Mouse (Mus musculus): Measurements from ENCODE around the gene Gm28230. TPM values are rescaled to one million over a fixed set of nuclear protein-coding genes. Genes with fewer than 3 reads are reported as not detected.

Gm28230 gene
- polyA plus RNA-seq, 1 experiment from 2014 or later, result not detected

- Histone ChIP-seq H3K4me3 (ENCODE audit: low read length) (no peak overlapping the region), H3K4me1 (ENCODE audit: control insufficient read depth, insufficient read depth, low read length) (peaks cover 18% of the 10 kb centered on the region), H3K27ac (ENCODE audit: low read length) (no peak overlapping the region), H3K4me2 (ENCODE audit: low read depth, low read length) (no peak overlapping the region), H3K9me3 (ENCODE audit: control insufficient read depth, low read length) (no peaks in the 10 kb centered on the region), H3K36me3 (ENCODE audit: control insufficient read depth, insufficient read depth, low read length) (no peaks in the 10 kb centered on the region), H3K9ac (ENCODE audit: low read depth, low read length) (no peak overlapping the region), H3K27me3 (replicated peaks; ENCODE audit: control insufficient read depth, insufficient read depth, low read length) (peaks cover 75% of the 10 kb centered on the region)
- ATAC-seq, result no peak
- whole genome bisulfite sequencing, result 50% methylated on average over 5 of the region's 5 CpGs
These were observed 24.3 kb downstream of the Gm28230 start for GRCm38 (mm10) chr2:74750731-74751250.

DNA sequence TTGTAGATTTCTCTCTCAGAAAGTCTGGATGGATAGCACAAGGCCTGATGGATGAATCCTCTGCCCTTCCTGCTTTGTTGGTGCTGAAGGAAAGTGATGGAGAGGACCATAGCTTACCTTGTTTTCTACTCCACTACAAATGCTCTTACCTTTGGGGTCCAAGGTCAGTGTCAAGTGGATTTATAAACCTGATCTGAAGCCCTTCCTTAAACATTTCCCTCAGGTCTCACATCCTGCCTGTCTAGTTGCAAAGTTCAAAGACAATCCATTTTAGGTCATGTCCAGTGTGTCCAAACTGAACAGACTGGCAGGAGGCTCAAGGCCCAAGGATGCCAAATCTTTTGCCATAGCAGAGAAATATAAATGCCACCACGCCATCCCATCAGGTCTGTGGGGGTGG is 25.3 kb downstream of the Gm28230 start:
- no peak for ATAC-seq
- 82% methylated on average over 1 of the region's 1 CpGs for WGBS
- H3K9ac ChIP-seq (ENCODE audit: low read depth, low read length), result no peak overlapping the region
- no peak overlapping the region for H3K27ac ChIP-seq (ENCODE audit: low read length)
- peaks cover 14% of the 10 kb centered on the region for H3K4me1 ChIP-seq (ENCODE audit: control insufficient read depth, insufficient read depth, low read length)
- H3K27me3 ChIP-seq (replicated peaks; ENCODE audit: control insufficient read depth, insufficient read depth, low read length), result peaks cover 65% of the 10 kb centered on the region
- no peaks in the 10 kb centered on the region for H3K36me3 ChIP-seq (ENCODE audit: control insufficient read depth, insufficient read depth, low read length)
- H3K9me3 ChIP-seq (ENCODE audit: control insufficient read depth, low read length), result no peaks in the 10 kb centered on the region
- H3K4me2 ChIP-seq (ENCODE audit: low read depth, low read length), result no peak overlapping the region
- no peak overlapping the region for H3K4me3 ChIP-seq (ENCODE audit: low read length)

DNA sequence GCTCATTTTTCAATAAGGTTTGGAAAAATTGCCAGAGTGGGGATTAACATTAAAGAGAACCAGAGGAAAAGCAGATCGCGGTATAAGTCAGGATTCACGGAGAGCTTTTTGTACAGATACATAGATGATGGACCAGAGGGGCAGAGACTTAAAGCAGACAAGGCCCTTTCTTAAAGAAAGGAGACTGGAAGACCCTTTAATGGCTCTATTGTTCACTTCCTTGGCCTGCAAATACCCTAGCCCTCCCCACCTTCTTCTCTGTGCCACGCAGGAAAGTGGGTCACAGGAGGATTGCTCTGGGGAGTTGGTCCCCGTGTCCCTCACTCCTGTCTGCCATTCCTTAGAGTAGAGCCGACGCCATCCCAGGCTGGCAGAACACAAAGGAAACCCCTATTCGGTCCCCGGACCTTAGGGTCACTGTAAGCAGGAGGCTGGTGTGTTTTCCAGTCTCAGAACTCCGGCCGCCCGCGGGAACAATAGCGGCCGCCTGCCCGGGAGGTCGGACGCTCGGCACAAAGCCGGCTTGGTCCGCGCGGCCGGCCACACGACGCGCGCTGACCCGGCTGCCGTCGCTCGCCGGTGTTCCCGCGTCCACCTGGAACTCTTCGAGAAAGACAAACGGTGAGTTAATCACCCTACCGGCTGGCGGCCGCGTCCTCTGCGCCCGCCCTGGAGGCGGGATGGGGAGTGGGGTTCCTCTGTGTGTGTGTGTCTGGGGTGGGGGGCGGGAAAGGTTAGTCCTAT is 26.1 kb downstream of the Gm28230 start:
- Histone ChIP-seq H3K27ac (ENCODE audit: low read length) (no peak overlapping the region), H3K4me1 (ENCODE audit: control insufficient read depth, insufficient read depth, low read length) (peaks cover 12% of the 10 kb centered on the region; the same call in 1 of the 2 replicates), H3K9me3 (ENCODE audit: control insufficient read depth, low read length) (no peaks in the 10 kb centered on the region), H3K27me3 (replicated peaks; ENCODE audit: control insufficient read depth, insufficient read depth, low read length) (peaks cover 59% of the 10 kb centered on the region), H3K4me3 (ENCODE audit: low read length) (peak overlapping the region; percentile 37), H3K9ac (ENCODE audit: low read depth, low read length) (peak overlapping the region; percentile 50), H3K36me3 (ENCODE audit: control insufficient read depth, insufficient read depth, low read length) (no peaks in the 10 kb centered on the region), H3K4me2 (ENCODE audit: low read depth, low read length) (peak overlapping the region; percentile 59)
- ATAC-seq, result 0 out of 2 replicates have a peak, but pooled peaks have one; percentile 21
- 4% methylated on average over 45 of the region's 45 CpGs for WGBS

- Histone ChIP-seq H3K4me1 (ENCODE audit: control insufficient read depth, insufficient read depth, low read length) (peaks cover 12% of the 10 kb centered on the region; the same call in 1 of the 2 replicates), H3K4me2 (ENCODE audit: low read depth, low read length) (peak overlapping the region; percentile 59), H3K36me3 (ENCODE audit: control insufficient read depth, insufficient read depth, low read length) (no peaks in the 10 kb centered on the region), H3K9ac (ENCODE audit: low read depth, low read length) (peak overlapping the region; percentile 50), H3K27ac (ENCODE audit: low read length) (no peak overlapping the region), H3K27me3 (replicated peaks; ENCODE audit: control insufficient read depth, insufficient read depth, low read length) (peaks cover 59% of the 10 kb centered on the region), H3K9me3 (ENCODE audit: control insufficient read depth, low read length) (no peaks in the 10 kb centered on the region), H3K4me3 (ENCODE audit: low read length) (peak overlapping the region; percentile 37)
- ATAC-seq, result 0 out of 2 replicates have a peak, but pooled peaks have one; percentile 31
- WGBS, result 6% methylated on average over 25 of the region's 25 CpGs
These were observed 26.6 kb downstream of the Gm28230 start for GRCm38 (mm10) chr2:74753175-74753523.

- Histone ChIP-seq H3K9me3 (ENCODE audit: control insufficient read depth, low read length) (no peaks in the 10 kb centered on the region), H3K4me2 (ENCODE audit: low read depth, low read length) (no peak overlapping the region), H3K36me3 (ENCODE audit: control insufficient read depth, insufficient read depth, low read length) (no peaks in the 10 kb centered on the region), H3K27ac (ENCODE audit: low read length) (no peak overlapping the region), H3K27me3 (replicated peaks; ENCODE audit: control insufficient read depth, insufficient read depth, low read length) (peaks cover 60% of the 10 kb centered on the region), H3K4me1 (ENCODE audit: control insufficient read depth, insufficient read depth, low read length) (peaks cover 12% of the 10 kb centered on the region; the same call in 1 of the 2 replicates), H3K4me3 (ENCODE audit: low read length) (no peak overlapping the region), H3K9ac (ENCODE audit: low read depth, low read length) (no peak overlapping the region)
- 44% methylated on average over 5 of the region's 5 CpGs for WGBS
- ATAC-seq, result no peak
These were observed 27.2 kb downstream of the Gm28230 start for GRCm38 (mm10) chr2:74753711-74754110.

GRCm38 (mm10) chr2:74760146-74760545 is 33.6 kb downstream of the Gm28230 start:
- Histone ChIP-seq H3K4me1 (ENCODE audit: control insufficient read depth, insufficient read depth, low read length) (peaks cover 7% of the 10 kb centered on the region), H3K4me3 (ENCODE audit: low read length) (no peak overlapping the region), H3K36me3 (ENCODE audit: control insufficient read depth, insufficient read depth, low read length) (no peaks in the 10 kb centered on the region), H3K9me3 (ENCODE audit: control insufficient read depth, low read length) (no peaks in the 10 kb centered on the region), H3K27me3 (replicated peaks; ENCODE audit: control insufficient read depth, insufficient read depth, low read length) (peaks cover 46% of the 10 kb centered on the region), H3K4me2 (ENCODE audit: low read depth, low read length) (no peak overlapping the region), H3K27ac (ENCODE audit: low read length) (no peak overlapping the region), H3K9ac (ENCODE audit: low read depth, low read length) (no peak overlapping the region)
- 14% methylated on average over 1 of the region's 1 CpGs for WGBS
- no peak for ATAC-seq

DNA sequence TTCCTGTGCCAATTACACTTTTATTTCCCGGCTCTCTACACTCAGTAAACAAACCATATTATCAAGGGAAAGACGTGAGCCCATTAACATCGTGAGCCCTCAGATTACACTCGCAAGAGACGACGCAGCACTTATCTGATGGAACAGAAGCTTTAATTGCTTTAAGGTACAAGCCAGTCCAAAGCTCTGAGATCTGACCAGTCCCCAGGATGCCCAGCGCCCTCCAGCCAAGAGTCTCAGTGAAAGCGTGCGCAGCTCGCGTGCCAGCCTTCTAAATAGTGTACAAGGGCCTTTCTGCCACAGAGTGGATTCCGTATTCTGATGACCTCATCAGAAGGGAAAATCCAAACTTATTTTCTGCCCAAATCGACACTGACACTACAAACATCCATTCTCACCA is 35.4 kb downstream of the Gm28230 start:
- H3K4me1 ChIP-seq (ENCODE audit: control insufficient read depth, insufficient read depth, low read length), result peaks cover 7% of the 10 kb centered on the region
- H3K9me3 ChIP-seq (ENCODE audit: control insufficient read depth, low read length), result no peaks in the 10 kb centered on the region
- no peak overlapping the region for H3K27ac ChIP-seq (ENCODE audit: low read length)
- ATAC-seq, result no peak
- WGBS, result 4% methylated on average over 13 of the region's 13 CpGs
- no peak overlapping the region for H3K9ac ChIP-seq (ENCODE audit: low read depth, low read length)
- no peaks in the 10 kb centered on the region for H3K36me3 ChIP-seq (ENCODE audit: control insufficient read depth, insufficient read depth, low read length)
- 0 out of 2 replicates have a peak overlapping the region, but pooled peaks have one; percentile 12 for H3K4me3 ChIP-seq (ENCODE audit: low read length)
- H3K27me3 ChIP-seq (replicated peaks; ENCODE audit: control insufficient read depth, insufficient read depth, low read length), result peaks cover 49% of the 10 kb centered on the region
- no peak overlapping the region for H3K4me2 ChIP-seq (ENCODE audit: low read depth, low read length)

DNA sequence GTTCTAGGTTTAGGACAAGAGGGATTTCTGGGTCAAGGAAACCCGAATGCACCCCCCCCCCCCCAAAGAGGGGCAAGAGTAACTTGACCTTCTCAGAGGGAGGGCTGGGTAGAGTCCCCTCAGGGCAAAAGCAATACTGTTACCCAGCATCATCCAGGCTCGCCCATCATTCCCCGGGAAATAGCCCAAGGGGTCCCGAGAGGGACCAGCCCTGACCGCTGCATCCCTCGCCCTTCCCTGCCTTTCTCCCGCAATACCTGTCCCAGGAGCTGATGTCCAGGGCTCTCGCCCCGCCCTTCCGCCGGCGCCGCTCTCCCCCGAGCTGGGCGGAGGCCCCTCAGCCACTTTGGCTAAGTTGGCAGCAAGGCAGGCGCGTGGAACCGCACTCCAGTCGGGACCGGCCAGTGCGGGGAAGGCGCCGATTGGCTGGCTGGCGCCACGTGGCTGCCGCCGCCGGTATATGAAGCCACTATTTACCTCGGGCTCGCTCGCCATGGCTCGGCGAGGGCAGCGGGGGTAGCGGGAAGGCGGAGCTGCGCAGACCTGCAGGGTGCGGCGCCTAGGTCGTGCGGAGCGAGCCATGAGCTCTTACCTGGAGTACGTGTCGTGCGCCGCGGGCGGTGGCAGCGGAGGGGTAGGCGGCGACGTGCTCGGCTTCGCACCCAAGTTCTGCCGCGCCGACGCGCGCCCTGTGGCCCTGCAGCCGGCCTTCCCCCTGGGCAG is 36.2 kb downstream of the Gm28230 start, which contains the start of gene Hoxd1:
Gene Hoxd1, plus strand, starts transcription at position 459 of the 723 bp plus-strand sequence.
- H3K27ac ChIP-seq (ENCODE audit: low read length), result no peak within 1 kb of the TSS
- H3K27me3 ChIP-seq (replicated peaks; ENCODE audit: control insufficient read depth, insufficient read depth, low read length), result peaks cover 48% of the 10 kb centered on the region
- H3K4me1 ChIP-seq (ENCODE audit: control insufficient read depth, insufficient read depth, low read length), result peaks cover 7% of the 10 kb centered on the region
- under 1% methylated on average over 54 of the region's 61 CpGs for WGBS
- H3K9ac ChIP-seq (ENCODE audit: low read depth, low read length), result peak within 1 kb of the TSS; percentile 15; the same call in 1 of the 2 replicates
- ATAC-seq, result peak; percentile 87
- no peaks in the 10 kb centered on the region for H3K9me3 ChIP-seq (ENCODE audit: control insufficient read depth, low read length)
- peak within 1 kb of the TSS; percentile 53 for H3K4me3 ChIP-seq (ENCODE audit: low read length)
- peak within 1 kb of the TSS; percentile 96 for H3K4me2 ChIP-seq (ENCODE audit: low read depth, low read length)
- no peaks in the 10 kb centered on the region for H3K36me3 ChIP-seq (ENCODE audit: control insufficient read depth, insufficient read depth, low read length)

DNA sequence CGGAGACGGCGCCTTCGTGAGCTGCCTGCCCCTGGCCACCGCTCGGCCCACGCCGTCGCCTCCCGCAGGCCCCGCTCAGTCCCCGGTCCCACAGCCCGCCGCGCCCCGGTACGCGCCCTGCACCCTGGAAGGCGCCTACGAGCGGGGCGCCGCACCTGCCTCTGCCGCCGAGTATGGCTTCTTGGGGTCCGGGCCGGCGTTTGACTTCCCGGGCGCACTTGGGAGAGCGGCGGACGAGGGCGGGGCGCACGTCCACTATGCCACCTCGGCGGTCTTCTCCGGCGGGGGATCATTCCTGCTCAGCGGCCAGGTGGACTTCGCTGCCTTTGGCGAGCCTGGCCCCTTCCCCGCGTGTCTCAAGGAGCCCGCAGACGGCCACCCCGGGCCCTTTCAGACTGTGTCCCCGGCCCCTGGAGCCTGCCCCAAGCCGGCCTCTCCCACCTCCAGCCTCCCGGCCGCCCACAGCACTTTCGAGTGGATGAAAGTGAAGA is 36.8 kb downstream of the Gm28230 start:
- ATAC-seq, result no peak; the same call in 1 of the 2 replicates
- H3K9me3 ChIP-seq (ENCODE audit: control insufficient read depth, low read length), result no peaks in the 10 kb centered on the region
- H3K36me3 ChIP-seq (ENCODE audit: control insufficient read depth, insufficient read depth, low read length), result no peaks in the 10 kb centered on the region
- peak overlapping the region; percentile 53 for H3K4me3 ChIP-seq (ENCODE audit: low read length)
- H3K9ac ChIP-seq (ENCODE audit: low read depth, low read length), result 0 out of 2 replicates have a peak overlapping the region, but pooled peaks have one; percentile 15
- under 1% methylated on average over 50 of the region's 53 CpGs for WGBS
- H3K27me3 ChIP-seq (replicated peaks; ENCODE audit: control insufficient read depth, insufficient read depth, low read length), result peaks cover 42% of the 10 kb centered on the region
- no peak overlapping the region for H3K27ac ChIP-seq (ENCODE audit: low read length)
- H3K4me2 ChIP-seq (ENCODE audit: low read depth, low read length), result peak overlapping the region; percentile 96
- peaks cover 7% of the 10 kb centered on the region for H3K4me1 ChIP-seq (ENCODE audit: control insufficient read depth, insufficient read depth, low read length)
